In the genomic region with DNA sequence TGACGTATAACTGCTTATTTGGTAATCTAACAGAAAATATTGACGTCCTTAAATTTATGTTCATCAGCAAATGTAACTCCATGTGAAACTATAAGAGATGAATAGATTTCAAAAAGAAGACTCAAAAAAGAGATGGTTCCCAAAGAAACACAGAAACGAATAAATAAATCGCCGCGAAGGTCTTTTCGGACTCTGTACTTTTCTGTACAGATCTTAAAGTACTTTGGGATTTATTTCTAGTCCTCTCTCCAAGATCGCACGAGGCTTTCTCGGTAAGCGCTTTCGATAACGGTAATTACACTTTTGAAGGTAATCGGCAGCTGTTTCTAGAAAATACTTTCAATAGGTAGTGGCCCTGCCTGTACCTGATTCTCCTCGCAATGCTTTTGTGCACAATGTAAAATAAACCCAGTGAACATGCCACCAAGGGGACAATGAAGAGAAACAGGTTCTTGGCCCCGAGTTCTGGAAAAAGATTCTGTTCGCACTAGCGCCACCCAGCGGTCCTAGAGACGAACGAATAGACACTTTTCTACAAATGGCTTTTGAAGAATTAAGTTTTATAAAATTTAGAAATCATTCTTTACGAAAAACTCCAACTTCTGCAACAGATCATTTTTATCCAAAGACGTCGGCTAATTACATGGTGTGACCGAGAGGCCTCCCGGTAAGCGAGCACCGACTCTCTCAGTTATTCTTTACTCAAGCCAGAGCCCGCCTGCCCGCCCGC, we compare ENCODE assay signal across 9 mouse cellular contexts. TPM values are rescaled to one million over a fixed set of nuclear protein-coding genes. Genes with fewer than 3 reads are reported as not detected.
A peak's percentile ranks its signal among the peaks of the same experiment; 100 is the strongest.
DNase-seq lines count a peak whose midpoint lies in the region; ATAC-seq and TF ChIP-seq lines count a peak whose summit lies in the region.
"Had no signal": no experiment of that assay in that cellular context is flagged by ENCODE, and none has a peak within 500 bp of the region (broad histone marks: within the 10 kb centered on the region; RNA-seq: fewer than 3 reads in every experiment).

No protein-coding gene starts in this region.

- H3K9ac ChIP-seq in kidney, postnatal 0 days (ENCODE audit: low read depth, low read length): no peak overlapping the region

- peak overlapping the region; percentile 67 for H3K4me2 ChIP-seq in kidney, postnatal 0 days (ENCODE audit: low read length)

- H3K27ac ChIP-seq in heart, embryonic 10.5 days: peak overlapping the region; percentile 57; the same call in 1 of the 2 replicates
- H3K27ac ChIP-seq in kidney, postnatal 0 days: no peak overlapping the region
- H3K27ac ChIP-seq: macrophage had no signal

- peak; percentile 67 for TF ChIP-seq CTCF in kidney, postnatal 0 days (IDR thresholded peaks at IDR 0.05; ENCODE audit: low read depth)

- H3K27me3 ChIP-seq in heart, embryonic 10.5 days (ENCODE audit: insufficient read depth, poor library complexity, severe bottlenecking): peaks cover 91% of the 10 kb centered on the region
- peaks cover 75% of the 10 kb centered on the region for H3K27me3 ChIP-seq in kidney, postnatal 0 days (ENCODE audit: insufficient read depth, low read length)

- no peaks in the 10 kb centered on the region for H3K9me3 ChIP-seq in heart, embryonic 10.5 days
- H3K9me3 ChIP-seq in kidney, postnatal 0 days (replicated peaks; ENCODE audit: low read length): no peaks in the 10 kb centered on the region

- WGBS in heart, embryonic 10.5 days: 2% methylated on average over 31 of the region's 31 CpGs
- WGBS in kidney, postnatal 0 days: 2% methylated on average over 31 of the region's 31 CpGs

- peak; percentile 45 for DNase-seq in adrenal gland, adult 2 months
- DNase-seq in adrenal gland, postnatal 4 days (ENCODE audit: low spot score in 2 of 2): no peak
- peak; percentile 67 for DNase-seq in thymus, postnatal 4 days
- DNase-seq in thymus, postnatal 25 days: no peak
- DNase-seq in heart, embryonic 10.5 days (ENCODE audit: low spot score): peak; percentile 78
- DNase-seq in kidney, postnatal 0 days (ENCODE audit: low spot score): peak; percentile 85
- DNase-seq in lung, postnatal 25 days (ENCODE audit: low spot score): peak; percentile 79
- DNase-seq in testis, postnatal 14 days (ENCODE audit: low spot score): peak; percentile 49

- peak overlapping the region; percentile 70 for H3K4me3 ChIP-seq in heart, embryonic 10.5 days
- H3K4me3 ChIP-seq in kidney, postnatal 0 days (replicated peaks; ENCODE audit: low read depth, low read length): peak overlapping the region; percentile 38

- no peaks in the 10 kb centered on the region for H3K36me3 ChIP-seq in heart, embryonic 10.5 days
- H3K36me3 ChIP-seq in kidney, postnatal 0 days (ENCODE audit: insufficient read depth, low read length): no peaks in the 10 kb centered on the region

- peak; percentile 16; the same call in 1 of the 2 replicates for ATAC-seq in kidney, postnatal 0 days (replicated peaks; ENCODE audit: low FRiP score, low read depth)

- H3K4me1 ChIP-seq in heart, embryonic 10.5 days: peaks cover 41% of the 10 kb centered on the region
- H3K4me1 ChIP-seq in kidney, postnatal 0 days (replicated peaks; ENCODE audit: insufficient read depth, low read length): peaks cover 8% of the 10 kb centered on the region

RNA-seq across cellular contexts. Expression of a gene that starts 1.9 kb away (rescaled TPM):
- not detected for total RNA-seq in adrenal gland, adult 2 months (2021)
- polyA plus RNA-seq in adrenal gland, adult 2 months (2012; rRNA removed): 0.03 TPM in 1 of 2 replicates, not detected in the other
- total RNA-seq in adrenal gland, postnatal 4 days (2021): under 1 TPM in 1 of 2 experiments, not detected in 1; 0.45 TPM
- 0.09 and 0.77 TPM in 2 replicates for polyA plus RNA-seq in heart, embryonic 10.5 days (2016; fragmentation: Nextera tagmentation; extraction: Ambion mirVana)
- 0.57 and 1.7 TPM in 2 replicates for polyA plus RNA-seq in kidney, postnatal 0 days (2015; fragmentation: Nextera tagmentation; extraction: Ambion mirVana)
- polyA plus RNA-seq: macrophage had no signal

RNA-seq across cellular contexts. Expression of a gene that starts 19.1 kb away (rescaled TPM):
- not detected for total RNA-seq in adrenal gland, adult 2 months (2021)
- polyA plus RNA-seq in adrenal gland, adult 2 months (2012; rRNA removed): not detected in 2 replicates
- total RNA-seq in adrenal gland, postnatal 4 days (2021): not detected
- polyA plus RNA-seq in heart, embryonic 10.5 days (2016; fragmentation: Nextera tagmentation; extraction: Ambion mirVana): 0.25 and 0.62 TPM in 2 replicates
- 0.09 and 0.18 TPM in 2 replicates for polyA plus RNA-seq in kidney, postnatal 0 days (2015; fragmentation: Nextera tagmentation; extraction: Ambion mirVana)
- polyA plus RNA-seq: macrophage had no signal

Comparison
In these comparisons a context has a peak if more than half of its experiments do, and no peak if none do; other contexts are left out.
1. DNase-seq: peak in adrenal gland, adult 2 months (single experiment), thymus, postnatal 4 days (single experiment), heart, embryonic 10.5 days (single experiment), kidney, postnatal 0 days (single experiment), lung, postnatal 25 days (single experiment) and testis, postnatal 14 days (single experiment); none in adrenal gland, postnatal 4 days (0 of 2) and thymus, postnatal 25 days (single experiment).